Mouse (Mus musculus) CH12.LX (cell line): ENCODE results near the gene Ccdc85b. TPM values are rescaled to one million over a fixed set of nuclear protein-coding genes. Genes with fewer than 3 reads are reported as not detected.

Source experiments
- DNase-seq: peaks from one replicate; pipeline ENCODE4 v3.0.0-alpha.2; 2013; ENCODE audit errors: extremely low read depth
- H3K27ac ChIP-seq: 2 replicates; pipeline ENCODE4 v1.5.1; 2012; ENCODE audit warnings: low read depth, mild to moderate bottlenecking, control low read depth, moderate library complexity; ENCODE audit not compliant: insufficient read depth
- H3K27me3 ChIP-seq: replicated peaks from 2 replicates; pipeline ENCODE3; 2012; ENCODE audit warnings: inconsistent platforms
- H3K36me3 ChIP-seq, 2 experiments: replicated peaks in 1 of 2; 2 replicates each; pipeline versions ENCODE3 to v1.6.1; 2012; ENCODE audit warnings: inconsistent platforms in 1 of 2, low read length in 1 of 2, mild to moderate bottlenecking in 1 of 2, mixed read lengths in 1 of 2, moderate library complexity in 1 of 2; ENCODE audit not compliant: control insufficient read depth in 1 of 2, insufficient read depth in 1 of 2
- H3K4me1 ChIP-seq, 2 experiments: 2 replicates each; pipeline ENCODE4 v1.6.1; 2012; ENCODE audit warnings: inconsistent platforms in 1 of 2, moderate library complexity in 1 of 2; ENCODE audit not compliant: insufficient read depth in 2 of 2, control insufficient read depth in 1 of 2
- H3K4me2 ChIP-seq: 2 replicates; pipeline ENCODE4 v1.6.1; 2012; ENCODE audit warnings: low read depth, mild to moderate bottlenecking, control low read depth; ENCODE audit not compliant: poor library complexity, insufficient read depth, severe bottlenecking
- H3K4me3 ChIP-seq, 3 experiments: fragments of 150-350 bp in 1 of 3; sonication (generic) in 1 of 3; replicated peaks in 1 of 3; 2 replicates each; pipeline versions ENCODE3 to v1.5.1; 2011 to 2012; ENCODE audit warnings: low read depth in 2 of 3, low read length in 2 of 3, mild to moderate bottlenecking in 2 of 3, moderate library complexity in 2 of 3, control low read depth in 1 of 3, improper control_type of control experiment in 1 of 3, inconsistent platforms in 1 of 3, mixed read lengths in 1 of 3; ENCODE audit not compliant: poor library complexity in 1 of 3
- H3K79me2 ChIP-seq: replicated peaks from 2 replicates; pipeline ENCODE4 v1.6.1; 2012; ENCODE audit warnings: mild to moderate bottlenecking, moderate library complexity; ENCODE audit not compliant: control insufficient read depth, poor library complexity, insufficient read depth, severe bottlenecking; ENCODE audit errors: extremely low read depth
- H3K9ac ChIP-seq: 2 replicates; pipeline ENCODE4 v1.6.1; 2012; ENCODE audit warnings: low read depth, mild to moderate bottlenecking, control low read depth, moderate library complexity; ENCODE audit not compliant: insufficient read depth
- H3K9me3 ChIP-seq: replicated peaks from 2 replicates; pipeline ENCODE3; 2012; ENCODE audit warnings: low read length, inconsistent platforms, mixed read lengths
- BHLHE40 ChIP-seq: IDR thresholded peaks from 2 replicates; pipeline ENCODE4 v1.6.1; 2011; ENCODE audit warnings: mild to moderate bottlenecking, low read depth, low read length, improper control_type of control experiment
- CHD2 ChIP-seq: IDR thresholded peaks from 2 replicates; pipeline ENCODE4 v1.6.1; 2011; ENCODE audit warnings: low read length, improper control_type of control experiment
- CTCF ChIP-seq, 2 experiments: IDR thresholded peaks in 1 of 2; conservative IDR thresholded peaks in 1 of 2; 2 replicates each; pipeline ENCODE4 v1.5.1; 2011 to 2012; ENCODE audit warnings: low read depth in 2 of 2, low read length in 2 of 2, improper control_type of control experiment in 1 of 2, inconsistent platforms in 1 of 2, mild to moderate bottlenecking in 1 of 2, moderate library complexity in 1 of 2
- ELF1 ChIP-seq: IDR thresholded peaks from 2 replicates; pipeline ENCODE4 v1.6.1; 2014; ENCODE audit warnings: low read depth, mild to moderate bottlenecking, inconsistent platforms, low read length, improper control_type of control experiment
- HCFC1 ChIP-seq: IDR thresholded peaks from 2 replicates; pipeline ENCODE4 v1.6.1; 2012; ENCODE audit warnings: low read depth, mild to moderate bottlenecking, inconsistent platforms, low read length, improper control_type of control experiment
- IRF4 ChIP-seq: IDR thresholded peaks from 2 replicates; pipeline ENCODE4 v1.6.1; 2014; ENCODE audit warnings: low read depth, mild to moderate bottlenecking, inconsistent platforms, low read length, improper control_type of control experiment
- JUN ChIP-seq: IDR thresholded peaks from 2 replicates; pipeline ENCODE4 v1.6.1; 2011; ENCODE audit warnings: low read depth, mild to moderate bottlenecking, low read length, improper control_type of control experiment, moderate library complexity; ENCODE audit not compliant: insufficient read depth
- JUND ChIP-seq: conservative IDR thresholded peaks from 2 replicates; pipeline ENCODE4 v1.6.1; 2011; ENCODE audit warnings: low read depth, low read length, improper control_type of control experiment
- KAT2A ChIP-seq: IDR thresholded peaks from 2 replicates; pipeline ENCODE4 v1.6.1; 2012; ENCODE audit warnings: low read length, improper control_type of control experiment, inconsistent platforms; ENCODE audit not compliant: insufficient replicate concordance
- MXI1 ChIP-seq: IDR thresholded peaks from 2 replicates; pipeline ENCODE4 v1.6.1; 2011; ENCODE audit warnings: mild to moderate bottlenecking, low read depth, low read length, improper control_type of control experiment
- MYC ChIP-seq: IDR thresholded peaks from 2 replicates; pipeline ENCODE4 v1.6.1; 2011; ENCODE audit warnings: low read depth, mild to moderate bottlenecking, improper control_type of control experiment, low read length
- NELFE ChIP-seq: IDR thresholded peaks from 2 replicates; pipeline ENCODE4 v1.6.1; 2011; ENCODE audit warnings: low read depth, low read length, improper control_type of control experiment
- NRF1 ChIP-seq: IDR thresholded peaks from 2 replicates; pipeline ENCODE4 v1.6.1; 2014; ENCODE audit warnings: low read depth, mild to moderate bottlenecking, inconsistent platforms, low read length, improper control_type of control experiment, moderate library complexity
- PAX5 ChIP-seq: IDR thresholded peaks from 2 replicates; pipeline ENCODE4 v1.6.1; 2012; ENCODE audit warnings: low read length, inconsistent platforms, mixed read lengths
- POLR2A ChIP-seq: IDR thresholded peaks from 2 replicates; pipeline ENCODE4 v1.6.1; 2011; ENCODE audit warnings: low read depth, mild to moderate bottlenecking, improper control_type of control experiment, low read length
- POLR2AphosphoS2 ChIP-seq: IDR thresholded peaks from 2 replicates; pipeline ENCODE4 v1.6.1; 2011; ENCODE audit warnings: low read depth, low read length, improper control_type of control experiment
- RAD21 ChIP-seq: IDR thresholded peaks from 2 replicates; pipeline ENCODE4 v1.6.1; 2011; ENCODE audit warnings: low read depth, mild to moderate bottlenecking, low read length, improper control_type of control experiment, moderate library complexity
- RCOR1 ChIP-seq: conservative IDR thresholded peaks from 2 replicates; pipeline ENCODE4 v1.6.1; 2012; ENCODE audit warnings: low read depth, mild to moderate bottlenecking, inconsistent platforms, low read length, improper control_type of control experiment
- SIN3A ChIP-seq: IDR thresholded peaks from 2 replicates; pipeline ENCODE4 v1.6.1; 2012; ENCODE audit warnings: low read length, improper control_type of control experiment, inconsistent platforms
- SMC3 ChIP-seq: IDR thresholded peaks from 2 replicates; pipeline ENCODE4 v1.6.1; 2011; ENCODE audit warnings: low read depth, low read length, improper control_type of control experiment
- TBP ChIP-seq: conservative IDR thresholded peaks from 2 replicates; pipeline ENCODE4 v1.6.1; 2011; ENCODE audit warnings: low read depth, low read length, improper control_type of control experiment
- UBTF ChIP-seq: IDR thresholded peaks from 2 replicates; pipeline ENCODE4 v1.6.1; 2012; ENCODE audit warnings: low read depth, mild to moderate bottlenecking, inconsistent platforms, low read length, improper control_type of control experiment, moderate library complexity
- ZC3H11A ChIP-seq: IDR thresholded peaks from 2 replicates; pipeline ENCODE4 v1.6.1; 2012; ENCODE audit warnings: low read depth, mild to moderate bottlenecking, inconsistent platforms, low read length, improper control_type of control experiment
- ZMIZ1 ChIP-seq: IDR thresholded peaks from 2 replicates; pipeline ENCODE4 v1.6.1; 2012; ENCODE audit warnings: low read depth, mild to moderate bottlenecking, inconsistent platforms, low read length, improper control_type of control experiment
- dilution Hi-C: fragments of 300-500 bp; cut with MboI; formaldehyde crosslinking; loops from 2 replicates; pipeline ENCODE4 v1.14.3; 2020; ENCODE audit warnings: low sequenced_read_pairs; ENCODE audit not compliant: extremely low pct_unique_long_range_greater_than_20kb, extremely low pct_ligation_motif_present
- in situ Hi-C: fragments of 300-500 bp; cut with MboI; formaldehyde crosslinking; loops from 3 replicates; pipeline ENCODE4 v1.14.3; 2019; ENCODE audit warnings: low sequenced_read_pairs, low pct_ligation_motif_present, low pct_unique_long_range_greater_than_20kb, mixed read lengths
- polyA plus RNA-seq: library from polyadenylated mRNA; unstranded; fragments of >175 nt; gene quantifications from 2 replicates; pipeline ENCODE4 v1.2.1, GENCODE M21; 2012; ENCODE audit warnings: low read depth; ENCODE audit not compliant: insufficient read length
- total RNA-seq, 2 experiments: library from RNA; depleted of rRNA; stranded (reverse); fragments of 300-350 nt in 1 of 2; fragments of >200 nt in 1 of 2; gene quantifications; 2 replicates each; pipeline ENCODE4 v1.2.3; 2012 to 2014

Ccdc85b gene
- total and polyA plus RNA-seq, 3 experiments = 2.1 to 4.2 (median 4.1) TPM

GRCm38 (mm10) chr19:5456241-5456921 is 1.3 kb downstream of the Ccdc85b start:
- no peak for DNase-seq
- no peak overlapping the region for H3K27ac ChIP-seq

GRCm38 (mm10) chr19:5455568-5455967 is 2.1 kb downstream of the Ccdc85b start:
- Histone ChIP-seq H3K27ac (no peak overlapping the region), H3K36me3 (peaks cover 0 to 19% of the 10 kb centered on the region in 2 experiments), H3K27me3 (peaks cover 7% of the 10 kb centered on the region), H3K9ac (no peak overlapping the region), H3K4me2 (no peak overlapping the region), H3K9me3 (no peaks in the 10 kb centered on the region), H3K4me3 (no peak overlapping the region), H3K79me2 (peaks cover 6% of the 10 kb centered on the region; the same call in 1 of the 2 replicates), H3K4me1 (peaks cover 6 to 26% of the 10 kb centered on the region in 2 experiments; a peak in 3 of 4 replicates)
- in situ Hi-C loops (loop anchor here (5.0 kb wide), 1 partner anchor 37 kb away; the partner anchor contains the start of gene Cfl1), dilution Hi-C loops (no loop called here)
- no peak for DNase-seq
- no peak for TF ChIP-seq SIN3A
- no peak for TF ChIP-seq BHLHE40
- TF ChIP-seq POLR2AphosphoS2 = no peak
- TF ChIP-seq RCOR1 = no peak
- TF ChIP-seq CTCF (conservative IDR thresholded peaks at IDR 0.05 in 1 of 2, IDR thresholded peaks at IDR 0.05 in 1 of 2; ENCODE audit: low read depth in 2 of 2, low read length in 2 of 2) = no peak
- TF ChIP-seq SMC3 = no peak
- TF ChIP-seq KAT2A = no peak
- TF ChIP-seq ELF1 = no peak
- TF ChIP-seq TBP = no peak
- TF ChIP-seq JUND = no peak
- no peak for TF ChIP-seq ZC3H11A
- no peak for TF ChIP-seq CHD2
- TF ChIP-seq NRF1 = no peak
- no peak for TF ChIP-seq NELFE
- no peak for TF ChIP-seq RAD21
- no peak for TF ChIP-seq UBTF
- TF ChIP-seq MXI1 = no peak
- TF ChIP-seq POLR2A = no peak
- TF ChIP-seq IRF4 = no peak
- TF ChIP-seq PAX5 = no peak

More at GRCm38 (mm10) chr19:5456241-5456921, 1.3 kb downstream of the Ccdc85b start:
- Histone ChIP-seq H3K36me3 (peaks cover 0 to 20% of the 10 kb centered on the region in 2 experiments), H3K4me3 (peak overlapping the region; percentile 56 to 91 (median 77)), H3K4me1 (peaks cover 8 to 29% of the 10 kb centered on the region in 2 experiments; a peak in 3 of 4 replicates), H3K27me3 (peaks cover 7% of the 10 kb centered on the region), H3K9me3 (no peaks in the 10 kb centered on the region), H3K9ac (peak overlapping the region; percentile 85), H3K79me2 (peaks cover 12% of the 10 kb centered on the region), H3K4me2 (peak overlapping the region; percentile 86)
- dilution Hi-C loops = no loop called here
- in situ Hi-C loops = loop anchor here (5.0 kb wide), 1 partner anchor 36 kb away; the partner anchor contains the start of gene Cfl1
- TF ChIP-seq ZMIZ1 (no peak), MYC (no peak), HCFC1 (no peak), JUN (no peak), MXI1 (no peak)
